Mouse (Mus musculus) cerebellum, adult 2 months (tissue): ENCODE data around the gene Gucy2e.

Experiments
- CTCF ChIP-seq: fragments of 200-500 bp; IDR thresholded peaks from 2 replicates; pipeline ENCODE4 v1.5.1; 2011; ENCODE audit warnings: low read depth, mild to moderate bottlenecking, control low read depth, low read length, moderate library complexity, borderline replicate concordance; ENCODE audit not compliant: insufficient read depth
- POLR2A ChIP-seq: fragments of 200-500 bp; IDR thresholded peaks from 2 replicates; pipeline ENCODE4 v1.6.1; 2011; ENCODE audit warnings: low read length, control low read depth, borderline replicate concordance; ENCODE audit not compliant: insufficient read depth

GRCm38 (mm10) chr11:69269575-69269974, 32.7 kb upstream of the Gucy2e start:
- TF ChIP-seq CTCF = peak; percentile 69
- no peak for TF ChIP-seq POLR2A
